Mouse (Mus musculus) heart, embryonic 11.5 days (tissue): ENCODE results near the gene Cdkl4. TPM values are rescaled to one million over a fixed set of nuclear protein-coding genes. Genes with fewer than 3 reads are reported as not detected.
"Not testable (repeated sequence)": the region's sequence is repeated elsewhere in the genome, so short reads cannot be mapped to it uniquely, and the experiment has no call there.

Experiments
- ATAC-seq: fragments of 200-750 bp; cut with Nextera tagmentation; replicated peaks from 2 replicates; pipeline ENCODE4 v1.8.0; 2017; ENCODE audit warnings: moderate library complexity; ENCODE audit not compliant: insufficient number of reproducible peaks, low FRiP score, low TSS enrichment
- H3K27ac ChIP-seq: fragments of 300-500 bp; sonication (generic); 2 replicates; pipeline ENCODE4 v1.5.1; 2014; ENCODE audit warnings: mild to moderate bottlenecking, low read depth, low read length
- H3K27me3 ChIP-seq: fragments of 300-500 bp; sonication (generic); 2 replicates; pipeline ENCODE4 v1.6.1; 2014; ENCODE audit warnings: mild to moderate bottlenecking, low read length, mixed read lengths; ENCODE audit not compliant: control insufficient read depth, insufficient read depth
- H3K36me3 ChIP-seq: fragments of 300-500 bp; sonication (generic); 2 replicates; pipeline ENCODE4 v1.6.1; 2014; ENCODE audit warnings: mild to moderate bottlenecking, low read length, moderate library complexity, mixed read lengths; ENCODE audit not compliant: control insufficient read depth, insufficient read depth
- H3K4me1 ChIP-seq: fragments of 300-500 bp; sonication (generic); 2 replicates; pipeline ENCODE4 v1.6.1; 2014; ENCODE audit warnings: low read length; ENCODE audit not compliant: control insufficient read depth, insufficient read depth
- H3K4me2 ChIP-seq: fragments of 300-500 bp; sonication (generic); 2 replicates; pipeline ENCODE4 v1.6.1; 2014; ENCODE audit warnings: mild to moderate bottlenecking, moderate library complexity
- H3K4me3 ChIP-seq: fragments of 300-500 bp; sonication (generic); 2 replicates; pipeline ENCODE4 v1.5.1; 2014; ENCODE audit warnings: low read depth, low read length
- H3K9ac ChIP-seq: fragments of 300-500 bp; sonication (generic); 2 replicates; pipeline ENCODE4 v1.6.1; 2014; ENCODE audit warnings: mild to moderate bottlenecking, low read depth, low read length, moderate library complexity
- H3K9me3 ChIP-seq: fragments of 300-500 bp; sonication (generic); replicated peaks from 2 replicates; pipeline ENCODE4 v1.6.1; 2016; ENCODE audit warnings: low read length; ENCODE audit not compliant: control insufficient read depth
- WGBS: fragments of 180-500 bp; shearing (Covaris S2); extraction: QIAGEN DNeasy Blood & Tissue Kit; methylation state at CpG from one replicate; pipeline ENCODE4 v1.1.7; 2014; ENCODE audit not compliant: insufficient replicate concordance; 5-methylcytosine and 5-hydroxymethylcytosine counted together
- polyA plus RNA-seq: library from polyadenylated mRNA; unstranded; fragments of >200 nt; fragmentation: Nextera tagmentation; extraction: Ambion mirVana; gene quantifications from 2 replicates; pipeline ENCODE4 v1.2.1, GENCODE M21; 2014

The Cdkl4 gene
- polyA plus RNA-seq, 1 experiment from 2014 or later = not detected

- WGBS = 81% methylated on average over 4 of the region's 4 CpGs
Measured at GRCm38 (mm10) chr17:80571460-80571859, 6.2 kb downstream of the Cdkl4 start.

GRCm38 (mm10) chr17:80569718-80570117 is 7.9 kb downstream of the Cdkl4 start:
- 92% methylated on average over 1 of the region's 2 CpGs for WGBS
- not testable (repeated sequence) for H3K4me2 ChIP-seq, ATAC-seq

More at GRCm38 (mm10) chr17:80571460-80571859, 6.2 kb downstream of the Cdkl4 start:
- H3K4me1 ChIP-seq = no peaks in the 10 kb centered on the region
- no peak overlapping the region for H3K4me3 ChIP-seq
- H3K27me3 ChIP-seq = no peaks in the 10 kb centered on the region
- H3K4me2 ChIP-seq = no peak overlapping the region
- H3K27ac ChIP-seq = no peak overlapping the region
- H3K9ac ChIP-seq = no peak overlapping the region
- no peaks in the 10 kb centered on the region for H3K36me3 ChIP-seq
- no peak for ATAC-seq
- no peaks in the 10 kb centered on the region for H3K9me3 ChIP-seq

GRCm38 (mm10) chr17:80568842-80569601 is 8.6 kb downstream of the Cdkl4 start:
- Histone ChIP-seq H3K27ac (no peak overlapping the region), H3K9ac (no peak overlapping the region), H3K4me3 (no peak overlapping the region), H3K9me3 (no peaks in the 10 kb centered on the region), H3K27me3 (no peaks in the 10 kb centered on the region), H3K36me3 (no peaks in the 10 kb centered on the region), H3K4me1 (no peaks in the 10 kb centered on the region), H3K4me2 (no peak overlapping the region)
- 88% methylated on average over 6 of the region's 6 CpGs for WGBS
- no peak for ATAC-seq

More at GRCm38 (mm10) chr17:80569718-80570117, 7.9 kb downstream of the Cdkl4 start:
- not testable (repeated sequence) for H3K9me3 ChIP-seq, H3K9ac ChIP-seq, H3K36me3 ChIP-seq, H3K27ac ChIP-seq, H3K27me3 ChIP-seq, H3K4me3 ChIP-seq, H3K4me1 ChIP-seq

GRCm38 (mm10) chr17:80568441-80568840 is 9.2 kb downstream of the Cdkl4 start:
- no peak overlapping the region for H3K27ac ChIP-seq
- no peak overlapping the region for H3K4me2 ChIP-seq
- no peaks in the 10 kb centered on the region for H3K36me3 ChIP-seq
- H3K9ac ChIP-seq = no peak overlapping the region
- no peaks in the 10 kb centered on the region for H3K9me3 ChIP-seq
- 81% methylated on average over 2 of the region's 2 CpGs for WGBS
- no peaks in the 10 kb centered on the region for H3K4me1 ChIP-seq
- H3K27me3 ChIP-seq = no peaks in the 10 kb centered on the region
- no peak for ATAC-seq
- H3K4me3 ChIP-seq = no peak overlapping the region

GRCm38 (mm10) chr17:80564611-80564924 is 13.0 kb downstream of the Cdkl4 start:
- WGBS = 61% methylated on average over 3 of the region's 3 CpGs
- Histone ChIP-seq H3K9ac (no peak overlapping the region), H3K27ac (no peak overlapping the region), H3K36me3 (no peaks in the 10 kb centered on the region), H3K27me3 (no peaks in the 10 kb centered on the region), H3K4me1 (no peaks in the 10 kb centered on the region), H3K4me3 (no peak overlapping the region), H3K9me3 (no peaks in the 10 kb centered on the region), H3K4me2 (no peak overlapping the region)
- ATAC-seq = no peak

GRCm38 (mm10) chr17:80563762-80564610 is 13.6 kb downstream of the Cdkl4 start:
- H3K4me3 ChIP-seq, H3K4me2 ChIP-seq, H3K4me1 ChIP-seq, H3K27ac ChIP-seq, H3K9me3 ChIP-seq, H3K27me3 ChIP-seq, H3K36me3 ChIP-seq, H3K9ac ChIP-seq, ATAC-seq: not testable (repeated sequence)
- WGBS = 93% methylated on average over 27 of the region's 27 CpGs

GRCm38 (mm10) chr17:80562792-80563191 is 14.8 kb downstream of the Cdkl4 start:
- Histone ChIP-seq H3K4me1 (no peaks in the 10 kb centered on the region), H3K27me3 (no peaks in the 10 kb centered on the region), H3K9ac (no peak overlapping the region), H3K4me3 (no peak overlapping the region), H3K9me3 (no peaks in the 10 kb centered on the region), H3K27ac (no peak overlapping the region), H3K36me3 (no peaks in the 10 kb centered on the region), H3K4me2 (no peak overlapping the region)
- no peak for ATAC-seq
- WGBS = 53% methylated on average over 5 of the region's 5 CpGs

GRCm38 (mm10) chr17:80560669-80561401 is 16.8 kb downstream of the Cdkl4 start:
- H3K27me3 ChIP-seq = no peaks in the 10 kb centered on the region
- no peak overlapping the region for H3K9ac ChIP-seq
- no peak overlapping the region for H3K27ac ChIP-seq
- 20% methylated on average over 12 of the region's 12 CpGs for WGBS
- peak overlapping the region; percentile 1 for H3K4me2 ChIP-seq
- H3K36me3 ChIP-seq = no peaks in the 10 kb centered on the region
- H3K4me3 ChIP-seq = no peak overlapping the region
- H3K9me3 ChIP-seq = no peaks in the 10 kb centered on the region
- H3K4me1 ChIP-seq = no peaks in the 10 kb centered on the region
- no peak for ATAC-seq
